Mouse (Mus musculus) thymus, adult 2 months (tissue): ENCODE data around the gene Exd2. TPM values are rescaled to one million over a fixed set of nuclear protein-coding genes. Genes with fewer than 3 reads are reported as not detected.

Experiments used
- DNase-seq: peaks from one replicate; pipeline ENCODE4 v3.0.0; 2021
- H3K27ac ChIP-seq: fragments of 200-500 bp; 2 replicates; pipeline ENCODE4 v1.5.1; 2012; ENCODE audit warnings: low read length, control low read depth; ENCODE audit not compliant: control insufficient read depth, insufficient read depth
- H3K27me3 ChIP-seq: fragments of 200-500 bp; 2 replicates; pipeline ENCODE4 v1.6.1; 2012; ENCODE audit warnings: mild to moderate bottlenecking, low read length, moderate library complexity, mixed read lengths; ENCODE audit not compliant: control insufficient read depth, insufficient read depth
- H3K36me3 ChIP-seq: fragments of 200-500 bp; 2 replicates; pipeline ENCODE4 v1.6.1; 2012; ENCODE audit warnings: mild to moderate bottlenecking, low read length, moderate library complexity; ENCODE audit not compliant: control insufficient read depth, insufficient read depth
- H3K4me1 ChIP-seq: fragments of 200-500 bp; replicated peaks from 2 replicates; pipeline ENCODE4 v1.6.1; 2012; ENCODE audit warnings: low read length; ENCODE audit not compliant: control insufficient read depth, insufficient read depth
- H3K4me3 ChIP-seq: fragments of 200-500 bp; 2 replicates; pipeline ENCODE4 v1.5.1; 2012; ENCODE audit warnings: mild to moderate bottlenecking, low read length, control low read depth, moderate library complexity; ENCODE audit not compliant: control insufficient read depth, insufficient read depth
- CTCF ChIP-seq: fragments of 200-500 bp; IDR thresholded peaks from 2 replicates; pipeline ENCODE4 v1.5.1; 2012; ENCODE audit warnings: mild to moderate bottlenecking, control low read depth, low read length, moderate library complexity, borderline replicate concordance; ENCODE audit not compliant: control insufficient read depth, poor library complexity, insufficient read depth; ENCODE audit errors: extremely low read depth
- POLR2A ChIP-seq: fragments of 200-500 bp; IDR thresholded peaks from 2 replicates; pipeline ENCODE4 v1.6.1; 2012; ENCODE audit warnings: mild to moderate bottlenecking, low read length, control low read depth, moderate library complexity; ENCODE audit not compliant: control insufficient read depth, poor library complexity, insufficient read depth; ENCODE audit errors: extremely low read depth
- WGBS: fragments of 180-500 bp; shearing (Covaris S2); methylation state at CpG from one replicate; pipeline ENCODE4 v1.1.7; 2018; 5-methylcytosine and 5-hydroxymethylcytosine counted together
- polyA plus RNA-seq: library from polyadenylated mRNA; depleted of rRNA; stranded (reverse); fragments of >200 nt; gene quantifications from 2 replicates; pipeline ENCODE4 v1.2.3, GENCODE M21; 2012; rRNA removed

Exd2 gene
- 18.7 and 19.6 TPM in 2 replicates for polyA plus RNA-seq

- H3K27me3 ChIP-seq = no peaks in the 10 kb centered on the region
- peak; percentile 90 for DNase-seq
- H3K4me1 ChIP-seq = peaks cover 4% of the 10 kb centered on the region; the same call in 1 of the 2 replicates
- peak within 1 kb of the TSS; percentile 67 for H3K4me3 ChIP-seq
- no peaks in the 10 kb centered on the region for H3K36me3 ChIP-seq
- H3K27ac ChIP-seq = no peak within 1 kb of the TSS
- WGBS = 0% methylated on average over 44 of the region's 45 CpGs
- TF ChIP-seq CTCF = no peak; the same call in 1 of the 2 replicates
- no peak for TF ChIP-seq POLR2A
Observed at GRCm38 (mm10) chr12:80462942-80463651, at the start of gene Exd2. Exd2 (plus strand) TSS chr12:80463095.

- Histone ChIP-seq H3K4me3 (no peak overlapping the region), H3K27ac (no peak overlapping the region)
- 97% methylated on average over 2 of the region's 2 CpGs for WGBS
Observed at GRCm38 (mm10) chr12:80415100-80415499, 47.8 kb upstream of the Exd2 start.

GRCm38 (mm10) chr12:80427683-80428082 is 35.2 kb upstream of the Exd2 start:
- no peak overlapping the region for H3K27ac ChIP-seq
- no peaks in the 10 kb centered on the region for H3K27me3 ChIP-seq
- no peaks in the 10 kb centered on the region for H3K36me3 ChIP-seq
- WGBS = 99% methylated on average over 3 of the region's 3 CpGs
- no peak for TF ChIP-seq CTCF
- TF ChIP-seq POLR2A = no peak
- no peak overlapping the region for H3K4me3 ChIP-seq
- no peak for DNase-seq
- H3K4me1 ChIP-seq = no peaks in the 10 kb centered on the region

More at GRCm38 (mm10) chr12:80415100-80415499, 47.8 kb upstream of the Exd2 start:
- no peak for TF ChIP-seq CTCF
- TF ChIP-seq POLR2A = no peak
- no peaks in the 10 kb centered on the region for H3K4me1 ChIP-seq
- DNase-seq = no peak
- no peaks in the 10 kb centered on the region; the same call in none of the 2 replicates for H3K36me3 ChIP-seq
- no peaks in the 10 kb centered on the region for H3K27me3 ChIP-seq

GRCm38 (mm10) chr12:80433266-80433665 is 29.6 kb upstream of the Exd2 start:
- H3K36me3 ChIP-seq = no peaks in the 10 kb centered on the region
- peak; percentile 5 for DNase-seq
- 59% methylated on average over 4 of the region's 4 CpGs for WGBS
- no peak overlapping the region for H3K4me3 ChIP-seq
- H3K27ac ChIP-seq = peak overlapping the region; percentile 25; the same call in 1 of the 2 replicates
- H3K4me1 ChIP-seq = peaks cover 4% of the 10 kb centered on the region
- TF ChIP-seq CTCF = no peak
- no peak for TF ChIP-seq POLR2A
- no peaks in the 10 kb centered on the region for H3K27me3 ChIP-seq

- no peaks in the 10 kb centered on the region for H3K36me3 ChIP-seq
- TF ChIP-seq POLR2A (no peak), CTCF (no peak)
- no peaks in the 10 kb centered on the region for H3K27me3 ChIP-seq
- no peak for DNase-seq
- no peak overlapping the region for H3K27ac ChIP-seq
- 8% methylated on average over 9 of the region's 10 CpGs for WGBS
- peaks cover 4% of the 10 kb centered on the region for H3K4me1 ChIP-seq
- peak overlapping the region; percentile 83 for H3K4me3 ChIP-seq
Observed at GRCm38 (mm10) chr12:80434601-80434960, 28.3 kb upstream of the Exd2 start.

- Histone ChIP-seq H3K27me3 (no peaks in the 10 kb centered on the region), H3K4me1 (peaks cover 4% of the 10 kb centered on the region), H3K27ac (peak overlapping the region; percentile 41), H3K4me3 (peak overlapping the region; percentile 83), H3K36me3 (no peaks in the 10 kb centered on the region)
- WGBS = 1% methylated on average over 60 of the region's 64 CpGs
- TF ChIP-seq POLR2A (0 out of 2 replicates have a peak, but pooled peaks have one; percentile 11), CTCF (0 out of 2 replicates have a peak, but pooled peaks have one; percentile 17)
- DNase-seq = peak; percentile 73
Observed at GRCm38 (mm10) chr12:80434961-80435691, 27.8 kb upstream of the Exd2 start.
